Mouse (Mus musculus): Measurements from ENCODE around the gene Retsat. TPM values are rescaled to one million over a fixed set of nuclear protein-coding genes. Genes with fewer than 3 reads are reported as not detected.

Gene Retsat
- polyA plus RNA-seq, 1 experiment from 2014 or later, result 5.0 TPM

DNA sequence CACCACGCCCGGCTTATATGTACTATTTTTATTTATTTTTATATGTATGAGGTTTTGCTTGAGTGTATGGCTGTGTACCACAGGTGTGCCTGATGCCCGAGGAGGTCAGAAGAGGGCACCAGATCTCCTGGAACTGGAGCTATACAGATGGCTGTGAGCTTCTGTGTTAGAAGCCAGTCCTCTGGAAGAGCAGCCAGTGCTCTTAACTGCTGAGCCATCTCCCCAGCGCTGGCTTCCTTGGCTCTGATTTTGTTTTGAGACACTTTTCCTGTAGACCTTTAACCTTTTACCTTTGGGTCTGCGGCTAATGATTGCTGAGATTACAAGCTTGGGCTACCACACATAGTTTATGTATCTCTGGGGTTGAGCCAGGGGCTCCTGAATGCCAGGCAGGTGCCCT lies 30.8 kb upstream of the Retsat start:
- 87% methylated on average over 5 of the region's 5 CpGs for WGBS
- Histone ChIP-seq H3K4me3 (replicated peaks) (no peak overlapping the region), H3K27me3 (no peaks in the 10 kb centered on the region), H3K36me3 (peaks cover 11% of the 10 kb centered on the region), H3K27ac (no peak overlapping the region), H3K9me3 (no peaks in the 10 kb centered on the region), H3K4me2 (replicated peaks) (no peak overlapping the region), H3K4me1 (replicated peaks) (peaks cover 5% of the 10 kb centered on the region; the same call in 1 of the 2 replicates), H3K9ac (replicated peaks) (no peak overlapping the region)
- no peak for ATAC-seq

DNA sequence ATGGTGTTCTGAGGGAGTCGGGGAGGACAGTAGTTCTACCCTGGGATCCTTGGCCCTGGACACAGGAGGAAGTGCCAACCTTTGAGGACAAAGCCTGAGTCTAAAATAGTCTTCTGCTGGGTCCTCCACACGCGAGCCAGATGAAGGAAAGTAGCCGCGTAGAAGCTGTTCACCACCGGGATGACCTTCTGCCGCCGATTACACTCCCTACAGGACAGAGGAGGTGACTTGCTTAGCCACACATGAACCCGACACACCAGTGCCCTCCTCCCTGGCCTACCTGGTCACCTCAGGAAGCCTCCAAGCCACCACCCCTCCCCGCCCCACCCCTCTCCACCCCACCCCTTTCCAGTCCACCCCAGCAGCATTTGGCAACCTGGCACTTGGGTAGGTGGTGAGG lies 29.5 kb upstream of the Retsat start:
- Histone ChIP-seq H3K27ac (no peak overlapping the region), H3K4me1 (replicated peaks) (peaks cover 5% of the 10 kb centered on the region; the same call in 1 of the 2 replicates), H3K9me3 (no peaks in the 10 kb centered on the region)

GRCm38 (mm10) chr6:72570644-72571397 lies 27.5 kb upstream of the Retsat start:
- Histone ChIP-seq H3K27ac (no peak overlapping the region), H3K4me1 (replicated peaks) (peaks cover 2% of the 10 kb centered on the region; the same call in 1 of the 2 replicates), H3K27me3 (no peaks in the 10 kb centered on the region), H3K9ac (replicated peaks) (no peak overlapping the region), H3K9me3 (no peaks in the 10 kb centered on the region), H3K4me2 (replicated peaks) (no peak overlapping the region), H3K4me3 (replicated peaks) (no peak overlapping the region), H3K36me3 (peaks cover 27% of the 10 kb centered on the region)
- WGBS, result 88% methylated on average over 10 of the region's 10 CpGs
- ATAC-seq, result no peak

More for the DNA sequence above, 29.5 kb upstream of the Retsat start:
- Histone ChIP-seq H3K36me3 (peaks cover 13% of the 10 kb centered on the region), H3K9ac (replicated peaks) (no peak overlapping the region), H3K27me3 (no peaks in the 10 kb centered on the region), H3K4me3 (replicated peaks) (no peak overlapping the region), H3K4me2 (replicated peaks) (no peak overlapping the region)
- ATAC-seq, result no peak
- WGBS, result 90% methylated on average over 10 of the region's 10 CpGs

GRCm38 (mm10) chr6:72571826-72572225 lies 26.4 kb upstream of the Retsat start:
- no peak overlapping the region for H3K4me2 ChIP-seq (replicated peaks)
- no peak overlapping the region for H3K9ac ChIP-seq (replicated peaks)
- peaks cover 32% of the 10 kb centered on the region for H3K36me3 ChIP-seq
- ATAC-seq, result no peak
- no peak overlapping the region for H3K27ac ChIP-seq
- H3K4me1 ChIP-seq (replicated peaks), result no peaks in the 10 kb centered on the region
- H3K9me3 ChIP-seq, result no peaks in the 10 kb centered on the region
- WGBS, result 50% methylated on average over 3 of the region's 3 CpGs
- H3K27me3 ChIP-seq, result no peaks in the 10 kb centered on the region
- H3K4me3 ChIP-seq (replicated peaks), result no peak overlapping the region

DNA sequence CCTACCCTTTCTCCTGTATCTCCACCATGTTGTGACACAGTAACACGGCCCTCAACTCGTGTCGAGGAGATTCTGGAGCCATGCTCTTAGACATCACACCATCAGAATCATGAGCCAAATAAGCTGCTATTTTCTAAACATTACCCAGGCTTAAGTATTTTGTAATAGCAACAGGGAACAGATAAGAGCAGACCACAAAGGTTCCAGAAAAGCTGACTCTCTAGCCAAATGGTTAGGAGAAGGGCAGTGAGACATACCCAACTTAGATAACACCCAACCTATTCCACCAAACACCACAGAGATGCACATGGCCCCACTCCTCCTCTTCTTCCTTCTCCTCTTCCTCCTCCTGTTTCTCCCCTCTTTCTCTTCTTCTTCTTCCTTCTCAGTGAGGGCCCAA lies 22.2 kb upstream of the Retsat start:
- no peaks in the 10 kb centered on the region for H3K27me3 ChIP-seq
- no peak for ATAC-seq
- WGBS, result 93% methylated on average over 3 of the region's 3 CpGs

DNA sequence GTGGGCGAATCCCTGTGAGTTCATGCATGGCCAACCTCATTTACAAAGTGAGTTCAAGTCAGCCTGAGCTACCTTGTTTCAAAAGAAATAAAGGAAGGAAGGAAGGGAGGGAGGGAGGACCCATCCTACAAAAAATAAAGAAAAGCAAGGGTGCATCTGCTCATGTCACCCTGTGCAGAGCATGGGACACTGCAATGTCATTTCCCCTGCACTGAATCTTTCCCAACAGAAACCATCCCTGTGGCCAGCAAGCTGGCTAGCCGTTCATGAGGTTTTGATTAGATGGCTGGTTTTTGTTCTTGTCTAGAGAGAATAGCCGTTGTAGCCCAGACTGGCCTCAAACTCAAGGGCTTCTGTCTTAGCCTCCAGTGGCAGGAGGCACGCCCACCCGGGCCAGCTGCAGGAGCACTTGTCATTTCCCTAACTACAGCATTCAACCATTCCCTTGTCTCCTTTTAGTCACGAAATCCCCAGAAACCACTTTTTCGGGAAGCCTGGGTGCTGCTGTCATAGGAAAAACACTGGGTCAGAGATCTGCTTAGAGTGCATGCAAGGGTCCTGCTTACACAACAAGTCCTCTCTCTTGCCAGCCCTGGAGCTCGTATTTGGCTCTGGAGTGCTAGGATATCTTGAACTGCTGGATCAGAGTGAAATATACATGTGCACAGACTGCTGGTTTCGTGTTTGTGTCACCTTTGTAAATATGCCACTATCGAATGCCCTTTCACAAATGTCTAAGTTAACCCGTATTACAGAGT lies 16.5 kb upstream of the Retsat start:
- no peak overlapping the region for H3K4me2 ChIP-seq (replicated peaks)
- no peak for ATAC-seq
- no peaks in the 10 kb centered on the region for H3K4me1 ChIP-seq (replicated peaks)
- no peaks in the 10 kb centered on the region for H3K27me3 ChIP-seq
- H3K27ac ChIP-seq, result no peak overlapping the region
- WGBS, result 73% methylated on average over 11 of the region's 11 CpGs
- no peaks in the 10 kb centered on the region for H3K9me3 ChIP-seq
- H3K9ac ChIP-seq (replicated peaks), result no peak overlapping the region; the same call in 1 of the 2 replicates
- no peak overlapping the region for H3K4me3 ChIP-seq (replicated peaks)
- peaks cover 22% of the 10 kb centered on the region for H3K36me3 ChIP-seq

More for the DNA sequence above, 22.2 kb upstream of the Retsat start:
- no peak overlapping the region for H3K9ac ChIP-seq (replicated peaks)
- no peak overlapping the region for H3K27ac ChIP-seq
- peaks cover 43% of the 10 kb centered on the region for H3K36me3 ChIP-seq
- H3K4me3 ChIP-seq (replicated peaks), result no peak overlapping the region
- no peak overlapping the region for H3K4me2 ChIP-seq (replicated peaks)
- H3K4me1 ChIP-seq (replicated peaks), result no peaks in the 10 kb centered on the region
- no peaks in the 10 kb centered on the region for H3K9me3 ChIP-seq

DNA sequence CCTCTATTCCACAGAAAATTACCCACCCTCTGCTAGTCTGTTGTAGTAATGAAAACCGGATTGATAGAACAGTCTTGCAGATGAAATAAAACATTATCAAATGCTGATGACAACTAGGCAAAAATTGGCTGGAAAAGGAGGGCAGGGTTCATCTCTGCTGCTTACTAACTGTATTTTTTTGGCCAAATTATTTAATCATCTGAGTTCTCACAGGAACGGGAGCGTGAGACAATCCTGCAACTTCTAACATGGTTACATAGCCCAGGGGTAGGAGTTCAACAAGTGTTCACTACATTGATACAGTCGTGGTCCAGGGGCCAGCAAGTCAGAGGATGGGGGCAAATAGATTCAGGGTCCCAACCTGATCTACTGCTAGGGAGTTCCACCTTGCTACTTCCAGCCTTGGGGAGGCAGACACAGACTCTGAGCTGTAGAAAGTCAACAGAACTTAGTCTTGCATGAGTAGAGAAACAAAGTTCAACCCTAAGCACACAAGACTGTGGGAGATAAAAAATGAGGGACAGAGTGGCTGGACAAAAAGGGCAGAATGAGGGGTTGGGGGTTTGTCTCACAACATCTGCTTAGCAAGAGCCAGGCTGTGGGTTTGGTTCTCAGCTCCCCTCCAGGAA lies 14.9 kb upstream of the Retsat start:
- Histone ChIP-seq H3K27me3 (no peaks in the 10 kb centered on the region), H3K4me1 (replicated peaks) (no peaks in the 10 kb centered on the region), H3K27ac (no peak overlapping the region), H3K9ac (replicated peaks) (no peak overlapping the region), H3K36me3 (peaks cover 15% of the 10 kb centered on the region), H3K9me3 (no peaks in the 10 kb centered on the region), H3K4me3 (replicated peaks) (no peak overlapping the region), H3K4me2 (replicated peaks) (no peak overlapping the region)
- WGBS, result 88% methylated on average over 4 of the region's 4 CpGs
- ATAC-seq, result no peak

DNA sequence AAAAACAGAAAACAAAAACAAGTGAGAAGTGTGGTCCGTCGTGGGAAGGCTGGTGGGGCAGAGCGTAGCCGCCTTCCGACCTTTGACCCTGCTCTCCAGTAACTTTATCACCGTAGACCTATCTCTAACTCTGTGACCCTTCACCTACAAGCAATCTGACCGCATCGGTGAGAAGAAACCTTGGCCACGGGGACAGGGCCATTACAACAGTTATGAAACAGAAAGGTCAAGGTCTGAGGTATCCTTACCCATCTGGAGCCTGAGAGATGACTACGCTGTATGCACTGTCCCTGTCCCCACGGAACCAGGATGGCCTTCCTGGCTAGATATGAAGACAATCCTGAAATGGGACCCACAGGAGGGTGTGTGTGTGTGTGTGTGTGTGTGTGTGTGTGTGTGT lies 14.1 kb upstream of the Retsat start:
- Histone ChIP-seq H3K27ac (no peak overlapping the region), H3K4me3 (replicated peaks) (no peak overlapping the region), H3K9me3 (no peaks in the 10 kb centered on the region), H3K36me3 (peaks cover 8% of the 10 kb centered on the region), H3K27me3 (no peaks in the 10 kb centered on the region), H3K9ac (replicated peaks) (no peak overlapping the region), H3K4me1 (replicated peaks) (no peaks in the 10 kb centered on the region), H3K4me2 (replicated peaks) (no peak overlapping the region)
- ATAC-seq, result no peak
- 88% methylated on average over 11 of the region's 11 CpGs for WGBS

DNA sequence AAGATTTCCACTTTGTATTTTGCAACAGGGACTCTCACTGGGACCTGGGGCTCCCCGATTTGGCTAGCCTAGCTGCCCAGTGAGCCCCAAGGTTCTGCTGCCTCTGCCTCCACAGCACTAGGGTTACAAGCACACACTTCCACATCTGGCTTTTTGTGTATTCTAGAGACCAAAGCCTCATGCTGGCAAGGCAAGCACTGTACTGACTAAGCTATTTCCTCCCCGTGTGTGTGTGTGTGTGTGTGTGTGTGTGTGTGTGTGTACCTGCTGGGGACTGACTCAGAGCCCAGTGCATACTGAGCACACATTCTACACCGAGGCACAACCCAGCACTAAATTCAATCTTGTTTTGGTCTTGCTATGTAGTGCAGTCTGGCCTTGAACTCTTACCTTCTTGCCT lies 11.6 kb upstream of the Retsat start:
- Histone ChIP-seq H3K9me3 (no peaks in the 10 kb centered on the region), H3K27ac (no peak overlapping the region), H3K4me2 (replicated peaks) (no peak overlapping the region), H3K27me3 (no peaks in the 10 kb centered on the region), H3K9ac (replicated peaks) (no peak overlapping the region), H3K4me1 (replicated peaks) (no peaks in the 10 kb centered on the region), H3K4me3 (replicated peaks) (no peak overlapping the region), H3K36me3 (no peaks in the 10 kb centered on the region)
- ATAC-seq, result no peak
- WGBS, result 90% methylated on average over 3 of the region's 3 CpGs

- no peak for ATAC-seq
- H3K9ac ChIP-seq (replicated peaks), result no peak overlapping the region
These were observed 10.0 kb upstream of the Retsat start for GRCm38 (mm10) chr6:72588307-72588706.

DNA sequence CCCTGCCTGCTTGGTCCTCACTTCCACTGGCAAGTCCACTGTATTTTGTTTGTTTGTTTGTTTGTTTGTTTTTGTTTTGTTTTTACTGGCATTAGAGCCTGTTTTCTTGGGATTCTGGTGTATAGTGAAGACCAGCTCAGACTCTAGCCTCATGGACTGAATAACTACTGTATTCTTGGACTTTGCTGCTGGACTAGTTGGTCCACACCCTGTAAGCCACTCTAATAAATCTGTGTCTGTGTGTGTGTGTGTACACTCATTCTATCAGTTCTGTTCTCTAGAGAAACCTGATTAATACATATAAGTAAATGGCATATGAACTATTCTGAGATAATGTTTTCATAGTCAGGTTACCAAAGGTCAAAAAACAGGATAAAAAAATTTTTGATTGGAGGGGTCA lies 8.2 kb upstream of the Retsat start:
- H3K9me3 ChIP-seq, result no peaks in the 10 kb centered on the region
- no peak overlapping the region for H3K9ac ChIP-seq (replicated peaks)
- no peaks in the 10 kb centered on the region for H3K27me3 ChIP-seq
- H3K36me3 ChIP-seq, result 0 out of 2 replicates have a peak, but pooled peaks cover 3% of the 10 kb centered on the region
- no peak overlapping the region for H3K4me2 ChIP-seq (replicated peaks)
- no peak for ATAC-seq
- H3K27ac ChIP-seq, result no peak overlapping the region
- H3K4me3 ChIP-seq (replicated peaks), result no peak overlapping the region
- no peaks in the 10 kb centered on the region for H3K4me1 ChIP-seq (replicated peaks)

More at GRCm38 (mm10) chr6:72588307-72588706, 10.0 kb upstream of the Retsat start:
- no peaks in the 10 kb centered on the region for H3K9me3 ChIP-seq
- H3K27ac ChIP-seq, result no peak overlapping the region
- H3K4me2 ChIP-seq (replicated peaks), result no peak overlapping the region
- H3K4me1 ChIP-seq (replicated peaks), result no peaks in the 10 kb centered on the region
- H3K27me3 ChIP-seq, result no peaks in the 10 kb centered on the region
- H3K36me3 ChIP-seq, result no peaks in the 10 kb centered on the region
- H3K4me3 ChIP-seq (replicated peaks), result no peak overlapping the region

All from midbrain, embryonic 13.5 days (tissue).